Mouse (Mus musculus): ENCODE measurements at regions not wholly inside any gene's neighbourhood (a gene's known extent, or its start where the extent isn't known, plus 50 kb on each side); places are given as distances from the start of the nearest gene placed in this dataset.

GRCm38 (mm10) chr16:77399846-77400275 is 202.0 kb downstream of the Gm11146 start:
- H3K27ac ChIP-seq: peak overlapping the region; percentile 33
- peak overlapping the region; percentile 27 for H3K4me3 ChIP-seq (replicated peaks; ENCODE audit: low read depth, low read length)
- ATAC-seq (replicated peaks; ENCODE audit: low FRiP score, low read depth) (peak; percentile 80), DNase-seq (ENCODE audit: low spot score) (no peak)
- H3K36me3 ChIP-seq (ENCODE audit: insufficient read depth, low read length): no peaks in the 10 kb centered on the region
- peak overlapping the region; percentile 58 for H3K4me2 ChIP-seq (ENCODE audit: low read length)
- H3K27me3 ChIP-seq (ENCODE audit: insufficient read depth, low read length): no peaks in the 10 kb centered on the region
- no peaks in the 10 kb centered on the region for H3K9me3 ChIP-seq (replicated peaks; ENCODE audit: low read length)
- no peak for TF ChIP-seq CTCF (IDR thresholded peaks at IDR 0.05; ENCODE audit: low read depth)
- H3K9ac ChIP-seq (ENCODE audit: low read depth, low read length): peak overlapping the region; percentile 32; the same call in 1 of the 2 replicates
- peaks cover 5% of the 10 kb centered on the region; the same call in 1 of the 2 replicates for H3K4me1 ChIP-seq (replicated peaks; ENCODE audit: insufficient read depth, low read length)
- 9% methylated on average over 10 of the region's 10 CpGs for WGBS

DNA sequence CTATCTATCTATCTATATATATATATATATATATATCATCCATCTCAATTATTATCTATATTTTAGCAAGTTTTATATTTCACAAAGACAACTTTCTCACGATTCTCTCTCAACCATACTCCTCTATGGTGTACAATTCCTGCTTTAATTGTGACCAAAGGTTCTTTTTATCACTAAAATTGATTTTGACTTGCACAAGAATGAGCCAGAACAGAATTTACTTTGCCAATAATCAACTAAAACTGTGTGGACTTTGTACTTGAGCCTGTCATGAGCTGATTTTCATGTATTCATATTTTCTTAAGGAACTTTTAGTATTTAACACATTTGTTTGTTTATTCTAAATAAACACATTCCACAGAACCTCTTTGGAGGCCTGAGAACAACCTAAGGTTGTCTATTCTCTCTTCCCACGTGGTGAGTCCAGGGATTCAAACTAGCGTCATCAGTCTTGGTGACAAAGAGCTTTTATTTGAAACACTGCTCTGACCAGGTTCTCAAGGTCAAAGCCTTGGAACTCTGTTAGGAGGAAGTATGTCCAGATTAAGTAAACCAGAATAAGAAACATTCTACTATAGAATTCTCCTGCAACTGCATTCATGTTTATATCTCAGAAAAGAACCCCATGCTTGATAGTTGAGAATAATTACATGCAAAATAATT is 207.7 kb downstream of the Gm11146 start:
- ATAC-seq (replicated peaks; ENCODE audit: low FRiP score, low read depth): no peak

GRCm38 (mm10) chr16:77393470-77393869 is 208.4 kb downstream of the Gm11146 start:
- H3K27ac ChIP-seq: no peak overlapping the region
- WGBS: 61% methylated on average over 5 of the region's 5 CpGs

More for the DNA sequence above, 207.7 kb downstream of the Gm11146 start:
- TF ChIP-seq CTCF (IDR thresholded peaks at IDR 0.05; ENCODE audit: low read depth): no peak
- H3K4me1 ChIP-seq (replicated peaks; ENCODE audit: insufficient read depth, low read length): no peaks in the 10 kb centered on the region
- WGBS: 68% methylated on average over 3 of the region's 3 CpGs
- no peak overlapping the region for H3K4me3 ChIP-seq (replicated peaks; ENCODE audit: low read depth, low read length)
- no peaks in the 10 kb centered on the region for H3K36me3 ChIP-seq (ENCODE audit: insufficient read depth, low read length)
- no peak for DNase-seq (ENCODE audit: low spot score)
- no peaks in the 10 kb centered on the region for H3K9me3 ChIP-seq (replicated peaks; ENCODE audit: low read length)
- no peak overlapping the region for H3K9ac ChIP-seq (ENCODE audit: low read depth, low read length)
- no peak overlapping the region for H3K27ac ChIP-seq
- H3K27me3 ChIP-seq (ENCODE audit: insufficient read depth, low read length): no peaks in the 10 kb centered on the region
- H3K4me2 ChIP-seq (ENCODE audit: low read length): no peak overlapping the region

GRCm38 (mm10) chr16:77392205-77392604 is 209.7 kb downstream of the Gm11146 start:
- Histone ChIP-seq H3K36me3 (ENCODE audit: insufficient read depth, low read length) (no peaks in the 10 kb centered on the region), H3K9me3 (replicated peaks; ENCODE audit: low read length) (no peaks in the 10 kb centered on the region), H3K4me2 (ENCODE audit: low read length) (no peak overlapping the region), H3K27ac (no peak overlapping the region), H3K9ac (ENCODE audit: low read depth, low read length) (no peak overlapping the region), H3K27me3 (ENCODE audit: insufficient read depth, low read length) (no peaks in the 10 kb centered on the region), H3K4me3 (replicated peaks; ENCODE audit: low read depth, low read length) (no peak overlapping the region), H3K4me1 (replicated peaks; ENCODE audit: insufficient read depth, low read length) (no peaks in the 10 kb centered on the region)
- TF ChIP-seq CTCF (IDR thresholded peaks at IDR 0.05; ENCODE audit: low read depth): no peak
- WGBS: 67% methylated on average over 4 of the region's 4 CpGs
- DNase-seq (ENCODE audit: low spot score) (no peak), ATAC-seq (replicated peaks; ENCODE audit: low FRiP score, low read depth) (no peak)

More at GRCm38 (mm10) chr16:77393470-77393869, 208.4 kb downstream of the Gm11146 start:
- ATAC-seq (replicated peaks; ENCODE audit: low FRiP score, low read depth) (no peak), DNase-seq (ENCODE audit: low spot score) (no peak)
- no peak for TF ChIP-seq CTCF (IDR thresholded peaks at IDR 0.05; ENCODE audit: low read depth)
- no peak overlapping the region for H3K4me3 ChIP-seq (replicated peaks; ENCODE audit: low read depth, low read length)
- no peaks in the 10 kb centered on the region for H3K27me3 ChIP-seq (ENCODE audit: insufficient read depth, low read length)
- H3K4me1 ChIP-seq (replicated peaks; ENCODE audit: insufficient read depth, low read length): no peaks in the 10 kb centered on the region
- no peaks in the 10 kb centered on the region for H3K36me3 ChIP-seq (ENCODE audit: insufficient read depth, low read length)
- no peak overlapping the region for H3K9ac ChIP-seq (ENCODE audit: low read depth, low read length)
- H3K9me3 ChIP-seq (replicated peaks; ENCODE audit: low read length): no peaks in the 10 kb centered on the region
- H3K4me2 ChIP-seq (ENCODE audit: low read length): no peak overlapping the region

GRCm38 (mm10) chr16:77384021-77384729 is 217.7 kb downstream of the Gm11146 start:
- H3K4me1 ChIP-seq (replicated peaks; ENCODE audit: insufficient read depth, low read length): no peaks in the 10 kb centered on the region
- ATAC-seq (replicated peaks; ENCODE audit: low FRiP score, low read depth): no peak
- H3K9ac ChIP-seq (ENCODE audit: low read depth, low read length): no peak overlapping the region
- DNase-seq (ENCODE audit: low spot score): no peak
- no peaks in the 10 kb centered on the region for H3K36me3 ChIP-seq (ENCODE audit: insufficient read depth, low read length)
- 81% methylated on average over 6 of the region's 6 CpGs for WGBS
- no peaks in the 10 kb centered on the region for H3K9me3 ChIP-seq (replicated peaks; ENCODE audit: low read length)
- H3K4me3 ChIP-seq (replicated peaks; ENCODE audit: low read depth, low read length): no peak overlapping the region
- H3K27ac ChIP-seq: no peak overlapping the region
- no peaks in the 10 kb centered on the region for H3K27me3 ChIP-seq (ENCODE audit: insufficient read depth, low read length)
- TF ChIP-seq CTCF (IDR thresholded peaks at IDR 0.05; ENCODE audit: low read depth): no peak
- H3K4me2 ChIP-seq (ENCODE audit: low read length): no peak overlapping the region

GRCm38 (mm10) chr16:77382790-77383189 is 219.1 kb downstream of the Gm11146 start:
- ATAC-seq (replicated peaks; ENCODE audit: low FRiP score, low read depth) (no peak), DNase-seq (ENCODE audit: low spot score) (no peak)
- no peak overlapping the region for H3K4me2 ChIP-seq (ENCODE audit: low read length)
- no peaks in the 10 kb centered on the region for H3K4me1 ChIP-seq (replicated peaks; ENCODE audit: insufficient read depth, low read length)
- no peak overlapping the region for H3K9ac ChIP-seq (ENCODE audit: low read depth, low read length)
- no peak for TF ChIP-seq CTCF (IDR thresholded peaks at IDR 0.05; ENCODE audit: low read depth)
- H3K4me3 ChIP-seq (replicated peaks; ENCODE audit: low read depth, low read length): no peak overlapping the region
- H3K9me3 ChIP-seq (replicated peaks; ENCODE audit: low read length): no peaks in the 10 kb centered on the region
- 93% methylated on average over 2 of the region's 2 CpGs for WGBS
- no peaks in the 10 kb centered on the region for H3K36me3 ChIP-seq (ENCODE audit: insufficient read depth, low read length)
- H3K27ac ChIP-seq: no peak overlapping the region
- no peaks in the 10 kb centered on the region for H3K27me3 ChIP-seq (ENCODE audit: insufficient read depth, low read length)
